ENCODE assay signal across 8 mouse cellular contexts in genomic region chr2:118975855-118976254, GRCm38 (mm10). TPM values are rescaled to one million over a fixed set of nuclear protein-coding genes. Genes with fewer than 3 reads are reported as not detected.
A peak's percentile ranks its signal among the peaks of the same experiment; 100 is the strongest.
DNase-seq lines count a peak whose midpoint lies in the region; ATAC-seq and TF ChIP-seq lines count a peak whose summit lies in the region.

No protein-coding gene starts in this region.

- peak; percentile 2; the same call in 1 of the 2 replicates for ATAC-seq in lung, postnatal 0 days
- ATAC-seq in granulocyte monocyte progenitor cell, adult 5-6 weeks (replicated peaks; ENCODE audit: poor library complexity, severe bottlenecking): peak; percentile 7; the same call in 1 of the 2 replicates
- peak; percentile 6; the same call in 1 of the 2 replicates for ATAC-seq in limb, embryonic 13.5 days (ENCODE audit: low FRiP score, low read depth)
- ATAC-seq in stomach, embryonic 14.5 days (ENCODE audit: insufficient number of reproducible peaks, insufficient read depth, low FRiP score, low read depth): no peak
- no peak for ATAC-seq in cerebellum, adult (ENCODE audit: insufficient number of reproducible peaks, low FRiP score, low TSS enrichment)

- 3% methylated on average over 15 of the region's 15 CpGs for WGBS in lung, postnatal 0 days
- WGBS in limb, embryonic 13.5 days: 3% methylated on average over 15 of the region's 15 CpGs
- 3% methylated on average over 15 of the region's 15 CpGs for WGBS in stomach, embryonic 14.5 days

- H3K9me3 ChIP-seq in lung, postnatal 0 days (ENCODE audit: low read length): no peaks in the 10 kb centered on the region
- H3K9me3 ChIP-seq in limb, embryonic 13.5 days: no peaks in the 10 kb centered on the region
- H3K9me3 ChIP-seq in stomach, embryonic 14.5 days (ENCODE audit: control insufficient read depth, low read depth, low read length): no peaks in the 10 kb centered on the region

- H3K27ac ChIP-seq in lung, postnatal 0 days (ENCODE audit: low read length): no peak overlapping the region
- no peak overlapping the region for H3K27ac ChIP-seq in limb, embryonic 13.5 days
- no peak overlapping the region for H3K27ac ChIP-seq in stomach, embryonic 14.5 days (ENCODE audit: low read length)

- H3K36me3 ChIP-seq in lung, postnatal 0 days (ENCODE audit: insufficient read depth, low read length): no peaks in the 10 kb centered on the region
- no peaks in the 10 kb centered on the region for H3K36me3 ChIP-seq in limb, embryonic 13.5 days
- no peaks in the 10 kb centered on the region for H3K36me3 ChIP-seq in stomach, embryonic 14.5 days (ENCODE audit: control insufficient read depth, insufficient read depth, low read length)

- peak overlapping the region; percentile 95 for H3K4me2 ChIP-seq in lung, postnatal 0 days (replicated peaks; ENCODE audit: low read depth, low read length)
- H3K4me2 ChIP-seq in limb, embryonic 13.5 days (replicated peaks): peak overlapping the region; percentile 89
- H3K4me2 ChIP-seq in stomach, embryonic 14.5 days (replicated peaks; ENCODE audit: low read depth, low read length): peak overlapping the region; percentile 84

- TF ChIP-seq CTCF in lung, postnatal 0 days (IDR thresholded peaks at IDR 0.05): no peak

- DNase-seq in lung, postnatal 0 days (ENCODE audit: low spot score): peak; percentile 22
- DNase-seq in lung, postnatal 36 days: no peak
- DNase-seq in brain, embryonic 18.5 days (ENCODE audit: low read depth, low spot score): peak; percentile 18
- no peak for DNase-seq in adrenal gland, postnatal 25 days

- no peaks in the 10 kb centered on the region for H3K4me1 ChIP-seq in lung, postnatal 0 days (ENCODE audit: insufficient read depth, low read depth, low read length)
- peaks cover 15% of the 10 kb centered on the region for H3K4me1 ChIP-seq in limb, embryonic 13.5 days
- 0 out of 2 replicates have a peak, but pooled peaks cover 15% of the 10 kb centered on the region for H3K4me1 ChIP-seq in stomach, embryonic 14.5 days (ENCODE audit: control insufficient read depth, insufficient read depth, low read length)

- H3K27me3 ChIP-seq in lung, postnatal 0 days (replicated peaks; ENCODE audit: insufficient read depth, low read length): 0 out of 2 replicates have a peak, but pooled peaks cover 9% of the 10 kb centered on the region
- peaks cover 55% of the 10 kb centered on the region for H3K27me3 ChIP-seq in limb, embryonic 13.5 days
- peaks cover 14% of the 10 kb centered on the region; the same call in 1 of the 2 replicates for H3K27me3 ChIP-seq in stomach, embryonic 14.5 days (ENCODE audit: control insufficient read depth, insufficient read depth, low read length)

- TF ChIP-seq EP300 in lung, postnatal 0 days (IDR thresholded peaks at IDR 0.05): no peak

- peak overlapping the region; percentile 41 for H3K9ac ChIP-seq in lung, postnatal 0 days (replicated peaks; ENCODE audit: low read depth)
- peak overlapping the region; percentile 82 for H3K9ac ChIP-seq in limb, embryonic 13.5 days
- H3K9ac ChIP-seq in stomach, embryonic 14.5 days (replicated peaks; ENCODE audit: low read depth, low read length): peak overlapping the region; percentile 37; the same call in 1 of the 2 replicates

- H3K4me3 ChIP-seq in lung, postnatal 0 days (ENCODE audit: low read depth, low read length): peak overlapping the region; percentile 49
- H3K4me3 ChIP-seq in limb, embryonic 13.5 days: peak overlapping the region; percentile 64
- H3K4me3 ChIP-seq in stomach, embryonic 14.5 days (ENCODE audit: low read depth, low read length): peak overlapping the region; percentile 54

RNA-seq across cellular contexts. Expression of gene Chst14, which starts 49.6 kb away (rescaled TPM):
- polyA plus RNA-seq in lung, postnatal 0 days (2015; fragmentation: Nextera tagmentation; extraction: Ambion mirVana): 20.8 and 22.0 TPM in 2 replicates
- 8.4 and 11.4 TPM in 2 replicates for total RNA-seq in granulocyte monocyte progenitor cell, adult 5-6 weeks (2014; fragmentation: Nextera tagmentation)
- total RNA-seq in granulocyte monocyte progenitor cell, adult 5-6 weeks (2017): 1.4 and 1.5 TPM in 2 replicates
- 51.2 and 51.9 TPM in 2 replicates for polyA plus RNA-seq in limb, embryonic 13.5 days (2015; fragmentation: Nextera tagmentation; extraction: Ambion mirVana)
- 37.5 and 38.0 TPM in 2 replicates for polyA plus RNA-seq in stomach, embryonic 14.5 days (2014; fragmentation: Nextera tagmentation; extraction: Ambion mirVana)
- total RNA-seq in adrenal gland, postnatal 25 days (2021): 12.6 and 19.1 TPM in 2 replicates

RNA-seq across cellular contexts. Expression of gene Ccdc32, which starts 53.3 kb away (rescaled TPM):
- 23.2 and 25.3 TPM in 2 replicates for polyA plus RNA-seq in lung, postnatal 0 days (2015; fragmentation: Nextera tagmentation; extraction: Ambion mirVana)
- total RNA-seq in granulocyte monocyte progenitor cell, adult 5-6 weeks (2014; fragmentation: Nextera tagmentation): 11.5 and 18.3 TPM in 2 replicates
- 14.4 and 15.7 TPM in 2 replicates for total RNA-seq in granulocyte monocyte progenitor cell, adult 5-6 weeks (2017)
- polyA plus RNA-seq in limb, embryonic 13.5 days (2015; fragmentation: Nextera tagmentation; extraction: Ambion mirVana): 22.8 and 23.1 TPM in 2 replicates
- polyA plus RNA-seq in stomach, embryonic 14.5 days (2014; fragmentation: Nextera tagmentation; extraction: Ambion mirVana): 22.4 and 23.5 TPM in 2 replicates
- 16.3 and 19.0 TPM in 2 replicates for total RNA-seq in adrenal gland, postnatal 25 days (2021)

RNA-seq across cellular contexts. Expression of gene Rpusd2, which starts 58.7 kb away (rescaled TPM):
- 1.1 and 1.3 TPM in 2 replicates for polyA plus RNA-seq in lung, postnatal 0 days (2015; fragmentation: Nextera tagmentation; extraction: Ambion mirVana)
- 15.8 and 16.0 TPM in 2 replicates for total RNA-seq in granulocyte monocyte progenitor cell, adult 5-6 weeks (2014; fragmentation: Nextera tagmentation)
- 15.0 and 15.8 TPM in 2 replicates for total RNA-seq in granulocyte monocyte progenitor cell, adult 5-6 weeks (2017)
- 4.5 and 4.8 TPM in 2 replicates for polyA plus RNA-seq in limb, embryonic 13.5 days (2015; fragmentation: Nextera tagmentation; extraction: Ambion mirVana)
- 3.0 and 4.1 TPM in 2 replicates for polyA plus RNA-seq in stomach, embryonic 14.5 days (2014; fragmentation: Nextera tagmentation; extraction: Ambion mirVana)
- 5.6 and 5.8 TPM in 2 replicates for total RNA-seq in adrenal gland, postnatal 25 days (2021)

Comparison
In these comparisons a context has a peak if more than half of its experiments do, and no peak if none do; other contexts are left out.
1. DNase-seq: peak in lung, postnatal 0 days (single experiment) and brain, embryonic 18.5 days (single experiment); none in lung, postnatal 36 days (single experiment) and adrenal gland, postnatal 25 days (single experiment).
2. ATAC-seq: peak in lung, postnatal 0 days (single experiment), granulocyte monocyte progenitor cell, adult 5-6 weeks (single experiment) and limb, embryonic 13.5 days (single experiment); none in stomach, embryonic 14.5 days (single experiment) and cerebellum, adult (single experiment).
3. Peak in every context shown above with its lines, with median percentiles within 50 percentile points of each other: H3K4me2 ChIP-seq, H3K4me3 ChIP-seq and H3K9ac ChIP-seq.